Mouse (Mus musculus) brain, adult 10 weeks (tissue): ENCODE measurements around the gene Map2k1. TPM values are rescaled to one million over a fixed set of nuclear protein-coding genes. Genes with fewer than 3 reads are reported as not detected.

Source experiments
- polyA plus RNA-seq: library from polyadenylated mRNA; stranded (reverse); fragments of 350-450 nt; fragmentation: Illumina TruSeq; extraction: RNeasy Lipid Tissue Mini Kit (QIAGEN cat#74804); gene quantifications from one replicate; pipeline ENCODE4 v1.2.3, GENCODE M21; 2015; ENCODE audit warnings: low read depth, low replicate concordance

The Map2k1 gene
- polyA plus RNA-seq, result 248 TPM

DNA sequence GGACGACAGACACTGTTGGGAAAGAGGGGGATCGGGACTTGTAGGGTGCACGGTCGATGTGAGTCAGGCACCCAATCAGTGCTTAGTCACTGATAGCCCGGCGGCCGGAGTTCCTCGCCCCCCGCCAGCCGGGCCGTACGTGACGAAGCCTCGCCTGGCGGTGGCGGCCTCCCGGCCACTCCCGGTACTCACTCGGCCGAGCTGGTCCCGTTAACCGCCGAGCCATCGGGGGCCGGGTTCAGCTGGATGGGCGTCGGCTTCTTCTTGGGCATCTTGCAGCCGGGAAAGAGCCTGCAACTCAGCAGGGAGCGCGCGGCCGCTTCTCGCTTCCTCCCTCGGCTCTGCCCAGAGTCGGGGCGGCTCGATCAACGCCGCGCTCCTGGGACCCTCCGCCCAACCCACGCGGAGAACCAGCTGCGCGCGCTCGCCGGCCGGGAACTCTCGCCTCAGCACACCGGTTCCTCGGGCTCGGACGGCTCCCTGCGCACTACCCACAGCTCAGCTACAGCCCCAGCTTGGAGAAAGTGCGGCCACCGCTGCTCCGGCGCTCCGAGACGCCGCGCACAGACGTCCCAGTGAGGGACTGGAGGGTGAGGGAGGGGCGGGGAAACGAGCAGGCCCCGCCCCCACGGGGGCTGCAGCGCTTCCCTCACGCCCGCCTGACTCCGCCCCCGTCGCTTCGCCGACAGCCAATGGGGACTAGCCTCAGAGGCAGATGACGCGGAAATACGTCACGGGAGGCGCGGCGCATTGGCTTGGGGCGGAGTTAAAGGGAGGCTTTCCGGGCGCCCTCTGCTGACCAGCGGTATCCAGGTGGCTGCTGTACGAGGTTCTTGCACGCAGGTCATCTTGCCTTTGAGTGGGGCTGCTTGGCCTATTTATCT is at the start of gene Map2k1:
Gene Map2k1, minus strand, starts transcription at position 611 of the 884 bp plus-strand sequence.

GRCm38 (mm10) chr9:64281105-64281780 is 27.8 kb upstream of the Map2k1 start, which contains the start of gene Tipin:
TSS of gene Tipin (plus strand) at chr9:64281581.

DNA sequence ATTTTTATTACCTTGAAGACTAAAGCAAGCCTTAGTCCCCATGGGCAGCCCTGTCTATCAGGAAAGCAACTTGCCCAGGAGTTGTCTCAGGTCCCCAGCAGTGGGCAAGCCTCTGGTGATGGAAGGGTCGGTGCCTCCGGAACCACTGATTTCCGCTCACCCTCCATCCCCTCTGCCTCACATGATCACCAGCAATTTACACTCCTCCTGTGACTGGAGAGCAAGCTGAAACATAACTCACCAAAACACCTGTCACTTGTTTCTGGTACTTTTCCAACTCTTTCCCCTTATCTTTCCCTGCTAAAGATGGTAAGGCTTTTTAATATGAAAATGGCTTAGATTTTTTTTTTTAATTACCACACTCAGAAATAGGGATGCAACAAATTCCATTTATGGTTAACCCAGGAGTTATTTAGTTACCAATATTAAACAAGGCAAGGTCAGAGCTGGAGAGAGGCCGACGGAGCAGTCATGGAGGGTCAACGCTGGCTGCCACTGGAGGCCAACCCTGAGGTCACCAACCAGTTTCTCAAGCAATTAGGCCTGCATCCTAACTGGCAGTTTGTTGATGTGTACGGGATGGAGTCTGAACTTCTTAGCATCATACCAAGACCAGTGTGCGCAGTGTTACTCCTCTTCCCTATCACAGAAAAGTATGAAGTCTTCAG is 18.5 kb downstream of the Map2k1 start, which contains the start of gene Uchl4:
Gene Uchl4, plus strand, starts transcription at position 434 of the 668 bp plus-strand sequence.

DNA sequence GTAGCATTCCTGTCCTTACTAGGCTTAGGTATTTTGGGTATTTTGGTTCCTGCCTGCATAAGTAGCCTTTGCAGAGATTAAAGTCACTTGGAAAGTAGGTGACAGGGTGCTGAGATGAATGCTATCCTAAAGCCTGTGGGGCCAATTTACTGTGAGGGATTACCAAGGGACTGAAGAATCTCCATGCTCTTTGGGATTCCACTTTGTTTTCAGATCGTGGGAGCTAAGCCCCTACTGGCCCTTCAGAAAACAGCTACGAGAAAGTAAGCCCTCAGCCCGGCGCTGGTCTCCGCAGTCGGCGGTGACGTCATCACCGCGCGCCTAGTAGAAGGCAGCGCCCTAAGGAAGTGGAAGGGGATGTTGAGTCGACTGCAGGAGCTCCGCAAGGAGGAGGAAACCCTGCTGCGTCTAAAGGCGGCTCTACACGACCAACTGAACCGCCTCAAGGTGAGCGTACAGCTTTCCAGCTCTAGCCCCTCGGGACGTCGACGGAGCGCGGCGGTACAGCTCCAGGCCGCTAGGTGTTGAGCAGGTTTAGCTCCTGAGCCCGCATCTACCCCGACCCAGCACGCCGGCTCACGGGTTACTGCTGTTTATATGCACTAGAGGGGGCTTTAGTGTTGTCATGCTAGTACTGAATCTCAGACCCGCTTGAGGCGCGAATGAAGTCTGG is 74.3 kb downstream of the Map2k1 start, which contains the start of gene Snapc5:
Gene Snapc5, plus strand, starts transcription at position 301 of the 673 bp plus-strand sequence.

GRCm38 (mm10) chr9:64172816-64173665 is 80.4 kb downstream of the Map2k1 start, which contains the start of the genes Zwilch and Rpl4:
TSS of gene Zwilch (minus strand) at chr9:64173104.
TSS of gene Rpl4 (plus strand) at chr9:64173375.

Other genes with a start within 250 kb of the Map2k1 start
- 1.1 TPM for gene Smad6, start 231.6 kb downstream of the Map2k1 start, polyA plus RNA-seq
- 0.34 TPM for gene Lctl, start 136.5 kb downstream of the Map2k1 start, polyA plus RNA-seq
- gene Zwilch, start 80.5 kb downstream of the Map2k1 start, polyA plus RNA-seq, result 2.6 TPM
- gene Rpl4, start 80.3 kb downstream of the Map2k1 start, polyA plus RNA-seq, result 706 TPM
- gene Snapc5, start 74.4 kb downstream of the Map2k1 start, polyA plus RNA-seq, result 40.8 TPM
- not detected for gene Uchl4, start 18.4 kb downstream of the Map2k1 start, polyA plus RNA-seq
- gene Tipin, start 27.9 kb upstream of the Map2k1 start, polyA plus RNA-seq, result 47.7 TPM
- gene Dis3l, start 87.7 kb upstream of the Map2k1 start, polyA plus RNA-seq, result 24.5 TPM
- gene Megf11, start 132.0 kb upstream of the Map2k1 start, polyA plus RNA-seq, result 6.8 TPM